Mouse (Mus musculus) intestine, postnatal 0 days (tissue): Measurements from ENCODE around the gene Ccdc175. TPM values are rescaled to one million over a fixed set of nuclear protein-coding genes. Genes with fewer than 3 reads are reported as not detected.

Source experiments
- ATAC-seq: fragments of 200-750 bp; cut with Nextera tagmentation; 2 replicates; pipeline ENCODE4 v1.8.0; 2017; ENCODE audit warnings: mild to moderate bottlenecking, moderate TSS enrichment, moderate library complexity
- H3K27ac ChIP-seq: fragments of 300-500 bp; sonication (generic); 2 replicates; pipeline ENCODE4 v1.5.1; 2014; ENCODE audit warnings: mild to moderate bottlenecking, low read depth, low read length, moderate library complexity
- H3K27me3 ChIP-seq: fragments of 300-500 bp; sonication (generic); replicated peaks from 2 replicates; pipeline ENCODE4 v1.6.1; 2014; ENCODE audit warnings: low read length, mixed read lengths; ENCODE audit not compliant: control insufficient read depth, insufficient read depth
- H3K36me3 ChIP-seq: fragments of 300-500 bp; sonication (generic); 2 replicates; pipeline ENCODE4 v1.6.1; 2014; ENCODE audit warnings: mild to moderate bottlenecking, moderate library complexity; ENCODE audit not compliant: control insufficient read depth, insufficient read depth
- H3K4me1 ChIP-seq: fragments of 300-500 bp; sonication (generic); replicated peaks from 2 replicates; pipeline ENCODE4 v1.6.1; 2014; ENCODE audit warnings: antibody characterized with exemption, low read length, mixed read lengths; ENCODE audit not compliant: control insufficient read depth, insufficient read depth
- H3K4me2 ChIP-seq: fragments of 300-500 bp; sonication (generic); replicated peaks from 2 replicates; pipeline ENCODE4 v1.6.1; 2014; ENCODE audit warnings: low read depth, mild to moderate bottlenecking, moderate library complexity
- H3K4me3 ChIP-seq: fragments of 300-500 bp; sonication (generic); 2 replicates; pipeline ENCODE4 v1.5.1; 2014; ENCODE audit warnings: low read depth, low read length
- H3K9ac ChIP-seq: fragments of 300-500 bp; sonication (generic); 2 replicates; pipeline ENCODE4 v1.6.1; 2014; ENCODE audit warnings: mild to moderate bottlenecking, low read depth, low read length
- H3K9me3 ChIP-seq: fragments of 300-500 bp; sonication (generic); 2 replicates; pipeline ENCODE4 v1.6.1; 2016; ENCODE audit warnings: mixed run types; ENCODE audit not compliant: control insufficient read depth
- CTCF ChIP-seq: sonication (generic); IDR thresholded peaks from 2 replicates; pipeline ENCODE4 v1.5.1; 2016; ENCODE audit warnings: low read depth, mild to moderate bottlenecking, control low read depth, antibody characterized with exemption, moderate library complexity
- WGBS: fragments of 180-500 bp; shearing (Covaris S2); extraction: QIAGEN DNeasy Blood & Tissue Kit; methylation state at CpG from one replicate; pipeline ENCODE4 v1.1.7; 2014; 5-methylcytosine and 5-hydroxymethylcytosine counted together
- polyA plus RNA-seq: library from polyadenylated mRNA; unstranded; fragments of >200 nt; fragmentation: Nextera tagmentation; extraction: Ambion mirVana; gene quantifications from 2 replicates; pipeline ENCODE4 v1.2.1, GENCODE M21; 2015

Ccdc175 gene
- polyA plus RNA-seq, 1 experiment from 2014 or later = not detected

DNA sequence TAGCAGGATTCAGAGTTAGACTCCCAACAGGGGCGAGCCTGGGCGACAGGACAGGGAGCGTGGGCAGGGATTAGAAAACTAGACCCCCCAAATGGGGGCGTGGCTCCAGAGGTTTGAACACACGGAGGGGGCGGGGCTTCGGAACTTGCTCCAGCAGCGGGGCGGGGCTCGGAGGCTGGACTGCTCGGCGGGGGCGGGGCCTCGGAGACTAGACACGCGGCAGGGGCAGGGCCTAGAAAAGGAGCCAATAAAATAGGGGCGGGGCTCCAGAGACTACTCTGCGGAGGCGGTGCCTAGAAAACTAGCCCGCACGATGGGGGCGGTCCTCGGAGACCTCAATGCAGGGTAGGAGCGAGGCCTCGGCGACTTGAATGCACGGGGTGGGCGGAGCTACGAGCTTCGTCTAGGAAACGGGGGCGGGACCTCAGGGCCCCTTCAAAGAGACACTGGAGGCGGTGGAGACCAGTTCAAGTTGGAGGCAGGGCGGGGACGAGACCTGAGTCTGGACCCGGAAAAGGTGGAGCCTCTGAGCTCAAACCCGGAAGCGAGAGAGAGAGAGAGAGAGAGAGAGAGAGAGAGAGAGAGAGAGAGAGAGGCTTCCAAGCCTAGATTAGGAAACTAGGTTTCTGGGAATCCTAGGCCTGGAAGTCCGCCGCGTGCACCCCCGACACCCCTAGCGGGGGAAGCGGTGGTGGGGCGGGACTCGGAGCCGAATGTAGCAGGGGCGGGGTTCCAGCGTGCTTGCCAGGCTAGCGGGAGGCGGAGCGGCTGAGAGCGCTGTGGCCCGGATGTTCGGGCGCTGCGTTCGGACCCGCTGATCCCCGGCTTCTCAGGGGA, 99.3 kb downstream of the Ccdc175 start, which contains the start of the genes L3hypdh and Jkamp:
TSS of gene L3hypdh (minus strand) at position 111 of the 837 bp plus-strand sequence.
TSS of gene Jkamp (plus strand) at position 261 of the 837 bp plus-strand sequence.
- TF ChIP-seq CTCF = peak; percentile 46
- ATAC-seq = peak; percentile 97
- under 1% methylated on average over 59 of the region's 60 CpGs for WGBS
- H3K36me3 ChIP-seq = peaks cover 7% of the 10 kb centered on the region; the same call in 1 of the 2 replicates
- 0 out of 2 replicates have a peak, but pooled peaks cover 4% of the 10 kb centered on the region for H3K4me1 ChIP-seq
- no peaks in the 10 kb centered on the region for H3K9me3 ChIP-seq
- peak within 1 kb of the TSS; percentile 76 for H3K4me3 ChIP-seq
- H3K9ac ChIP-seq = peak within 1 kb of the TSS; percentile 74
- peak within 1 kb of the TSS; percentile 94 for H3K27ac ChIP-seq
- H3K4me2 ChIP-seq = peak within 1 kb of the TSS; percentile 92
- no peaks in the 10 kb centered on the region for H3K27me3 ChIP-seq

- peak overlapping the region; percentile 92 for H3K4me2 ChIP-seq
- no peaks in the 10 kb centered on the region for H3K27me3 ChIP-seq
- peak overlapping the region; percentile 72 for H3K9ac ChIP-seq
- 0 out of 2 replicates have a peak, but pooled peaks cover 4% of the 10 kb centered on the region for H3K4me1 ChIP-seq
- under 1% methylated on average over 31 of the region's 31 CpGs for WGBS
- peak overlapping the region; percentile 94 for H3K27ac ChIP-seq
- no peaks in the 10 kb centered on the region for H3K9me3 ChIP-seq
- peak; percentile 8; the same call in 1 of the 2 replicates for TF ChIP-seq CTCF
- no peak; the same call in 1 of the 2 replicates for ATAC-seq
- 0 out of 2 replicates have a peak, but pooled peaks cover 3% of the 10 kb centered on the region for H3K36me3 ChIP-seq
- peak overlapping the region; percentile 76 for H3K4me3 ChIP-seq
These were observed 99.9 kb downstream of the Ccdc175 start for GRCm38 (mm10) chr12:72085024-72085328.

- H3K27ac ChIP-seq = peak overlapping the region; percentile 94
These were observed 100.4 kb downstream of the Ccdc175 start for GRCm38 (mm10) chr12:72084261-72085023.

DNA sequence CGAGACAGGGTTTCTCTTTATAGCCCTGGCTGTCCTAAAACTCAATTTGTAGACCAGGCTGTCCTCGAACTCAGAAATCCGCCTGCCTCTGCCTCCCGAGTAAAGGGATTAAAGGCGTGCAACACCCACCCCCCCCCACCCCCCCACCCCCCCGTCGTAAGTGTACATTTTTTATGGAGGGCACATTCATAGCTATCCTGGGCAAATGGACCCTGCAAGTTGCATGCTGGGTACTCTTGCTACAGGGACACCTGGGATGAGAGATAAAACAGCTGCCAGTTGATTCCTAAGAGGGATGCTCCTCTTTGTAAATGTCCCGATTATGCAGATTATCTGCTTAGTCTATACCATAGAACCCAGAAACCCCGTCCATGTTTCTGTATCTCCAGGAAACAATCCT, 101.6 kb downstream of the Ccdc175 start:
- no peak overlapping the region for H3K4me2 ChIP-seq
- H3K36me3 ChIP-seq = no peaks in the 10 kb centered on the region
- 0 out of 2 replicates have a peak, but pooled peaks cover 4% of the 10 kb centered on the region for H3K4me1 ChIP-seq
- no peak overlapping the region for H3K27ac ChIP-seq
- TF ChIP-seq CTCF = no peak
- H3K9ac ChIP-seq = no peak overlapping the region
- no peaks in the 10 kb centered on the region for H3K9me3 ChIP-seq
- ATAC-seq = no peak
- H3K27me3 ChIP-seq = no peaks in the 10 kb centered on the region
- no peak overlapping the region for H3K4me3 ChIP-seq
- 82% methylated on average over 8 of the region's 9 CpGs for WGBS

More at GRCm38 (mm10) chr12:72084261-72085023, 100.4 kb downstream of the Ccdc175 start:
- Histone ChIP-seq H3K9me3 (no peaks in the 10 kb centered on the region), H3K4me1 (0 out of 2 replicates have a peak, but pooled peaks cover 4% of the 10 kb centered on the region), H3K9ac (peak overlapping the region; percentile 72), H3K4me3 (peak overlapping the region; percentile 76), H3K27me3 (no peaks in the 10 kb centered on the region), H3K4me2 (peak overlapping the region; percentile 92), H3K36me3 (no peaks in the 10 kb centered on the region)
- 2% methylated on average over 46 of the region's 46 CpGs for WGBS
- TF ChIP-seq CTCF = no peak
- peak; percentile 25 for ATAC-seq

DNA sequence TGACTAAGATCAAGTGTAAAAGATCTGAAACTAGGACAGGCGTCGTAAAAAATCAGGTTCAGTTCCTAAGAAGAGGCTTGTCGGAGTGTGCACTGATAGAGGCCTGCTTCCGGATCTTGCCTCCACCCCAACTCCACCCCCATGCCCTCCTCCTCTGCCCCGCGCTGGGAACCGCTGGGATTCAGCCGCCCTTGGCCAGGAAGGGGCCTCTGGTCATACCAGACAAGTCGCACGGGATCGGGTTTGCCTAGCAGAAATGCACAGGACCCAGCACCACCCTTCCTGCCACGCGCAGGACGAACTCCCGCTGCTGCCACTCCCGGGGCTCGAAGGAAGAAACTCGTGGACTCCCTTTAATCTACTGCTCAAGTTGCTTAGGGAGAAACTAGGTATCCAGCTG, 102.5 kb downstream of the Ccdc175 start:
- Histone ChIP-seq H3K4me1 (0 out of 2 replicates have a peak, but pooled peaks cover 4% of the 10 kb centered on the region), H3K27me3 (no peaks in the 10 kb centered on the region), H3K36me3 (no peaks in the 10 kb centered on the region), H3K9me3 (no peaks in the 10 kb centered on the region), H3K4me2 (peak overlapping the region; percentile 62), H3K27ac (peak overlapping the region; percentile 11; the same call in 1 of the 2 replicates), H3K4me3 (peak overlapping the region; percentile 25), H3K9ac (0 out of 2 replicates have a peak overlapping the region, but pooled peaks have one; percentile 7)
- no peak for TF ChIP-seq CTCF
- ATAC-seq = no peak
- 18% methylated on average over 18 of the region's 18 CpGs for WGBS
